Mouse (Mus musculus) hindbrain, embryonic 13.5 days (tissue): ENCODE data around the gene Armc3. TPM values are rescaled to one million over a fixed set of nuclear protein-coding genes. Genes with fewer than 3 reads are reported as not detected.

ENCODE experiments used
- ATAC-seq: fragments of 200-750 bp; cut with Nextera tagmentation; 2 replicates; pipeline ENCODE4 v1.8.0; 2017; ENCODE audit warnings: moderate TSS enrichment; ENCODE audit not compliant: low FRiP score
- H3K27ac ChIP-seq: fragments of 300-500 bp; sonication (generic); 2 replicates; pipeline ENCODE4 v1.5.1; 2015; ENCODE audit warnings: inconsistent platforms, mild to moderate bottlenecking, moderate library complexity
- H3K27me3 ChIP-seq: fragments of 300-500 bp; sonication (generic); 2 replicates; pipeline ENCODE4 v1.6.1; 2015; ENCODE audit warnings: mild to moderate bottlenecking, inconsistent platforms
- H3K36me3 ChIP-seq: fragments of 300-500 bp; sonication (generic); 2 replicates; pipeline ENCODE4 v1.6.1; 2015; ENCODE audit warnings: mild to moderate bottlenecking, inconsistent platforms
- H3K4me1 ChIP-seq: fragments of 300-500 bp; sonication (generic); replicated peaks from 2 replicates; pipeline ENCODE4 v1.6.1; 2015; ENCODE audit warnings: inconsistent platforms
- H3K4me2 ChIP-seq: fragments of 300-500 bp; sonication (generic); 2 replicates; pipeline ENCODE4 v1.6.1; 2015; ENCODE audit warnings: inconsistent platforms, mild to moderate bottlenecking, moderate library complexity
- H3K4me3 ChIP-seq: fragments of 300-500 bp; sonication (generic); 2 replicates; pipeline ENCODE4 v1.5.1; 2015; ENCODE audit warnings: mild to moderate bottlenecking, inconsistent platforms
- H3K9ac ChIP-seq: fragments of 300-500 bp; sonication (generic); 2 replicates; pipeline ENCODE4 v1.6.1; 2015; ENCODE audit warnings: mild to moderate bottlenecking, inconsistent platforms
- H3K9me3 ChIP-seq: fragments of 300-500 bp; sonication (generic); 2 replicates; pipeline ENCODE4 v1.6.1; 2016; ENCODE audit warnings: inconsistent platforms
- WGBS: fragments of 180-500 bp; shearing (Covaris S2); methylation state at CpG from one replicate; pipeline ENCODE4 v1.1.7; 2015; 5-methylcytosine and 5-hydroxymethylcytosine counted together
- polyA plus RNA-seq: library from polyadenylated mRNA; unstranded; fragments of >200 nt; fragmentation: Nextera tagmentation; extraction: Ambion mirVana; gene quantifications from 2 replicates; pipeline ENCODE4 v1.2.1, GENCODE M21; 2015

The Armc3 gene
- polyA plus RNA-seq, 1 experiment from 2014 or later = 2.0 TPM

- H3K36me3 ChIP-seq = no peaks in the 10 kb centered on the region
- 76% methylated on average over 4 of the region's 4 CpGs for WGBS
- ATAC-seq = no peak
- no peaks in the 10 kb centered on the region for H3K4me1 ChIP-seq
- no peak overlapping the region for H3K9ac ChIP-seq
- H3K27ac ChIP-seq = no peak overlapping the region
- H3K9me3 ChIP-seq = no peaks in the 10 kb centered on the region
- no peak overlapping the region for H3K4me3 ChIP-seq
- H3K4me2 ChIP-seq = no peak overlapping the region
- no peaks in the 10 kb centered on the region for H3K27me3 ChIP-seq
Observed at GRCm38 (mm10) chr2:19327811-19328210, 128.7 kb downstream of the Armc3 start.

DNA sequence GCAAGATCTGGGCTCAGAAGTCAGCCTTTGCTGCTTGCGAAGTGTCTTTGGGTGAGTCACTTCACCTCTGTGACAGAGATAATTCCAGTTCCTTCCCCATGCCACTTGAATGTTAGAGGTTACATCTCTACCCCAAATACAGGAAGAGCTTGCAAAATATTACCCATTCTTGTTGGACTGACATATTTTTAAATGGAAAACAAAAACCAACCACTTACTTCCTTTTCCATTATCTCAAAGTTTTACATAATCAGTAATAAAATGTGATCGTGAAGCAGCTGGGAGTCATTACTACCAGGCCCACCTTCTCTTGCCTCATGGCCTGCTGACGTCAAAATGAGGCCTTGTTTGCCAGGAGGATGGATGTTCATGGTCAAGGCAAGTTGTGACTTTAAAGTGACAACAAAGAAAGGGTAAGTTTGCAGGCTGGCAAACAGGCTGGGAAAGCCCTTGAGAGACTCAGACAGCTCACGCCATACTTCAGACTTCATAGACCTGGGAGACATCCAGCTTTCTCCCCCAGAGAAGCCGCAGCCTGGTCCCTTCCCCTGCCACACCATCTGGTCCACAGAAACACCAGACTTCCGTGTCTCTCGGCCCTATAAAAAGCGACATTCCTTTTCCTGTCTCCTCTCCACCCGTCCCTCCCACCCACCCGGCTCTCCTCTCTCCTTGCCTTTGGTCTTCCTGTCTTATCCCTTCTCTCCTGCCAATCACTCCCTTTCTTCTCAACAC is 145.0 kb downstream of the Armc3 start:
- Histone ChIP-seq H3K9ac (0 out of 2 replicates have a peak overlapping the region, but pooled peaks have one; percentile 13), H3K36me3 (no peaks in the 10 kb centered on the region), H3K4me2 (peak overlapping the region; percentile 40; the same call in 1 of the 2 replicates), H3K27me3 (no peaks in the 10 kb centered on the region), H3K4me1 (no peaks in the 10 kb centered on the region), H3K9me3 (no peaks in the 10 kb centered on the region), H3K4me3 (peak overlapping the region; percentile 16; the same call in 1 of the 2 replicates), H3K27ac (no peak overlapping the region)
- WGBS = 60% methylated on average over 8 of the region's 10 CpGs
- ATAC-seq = peak; percentile 22

DNA sequence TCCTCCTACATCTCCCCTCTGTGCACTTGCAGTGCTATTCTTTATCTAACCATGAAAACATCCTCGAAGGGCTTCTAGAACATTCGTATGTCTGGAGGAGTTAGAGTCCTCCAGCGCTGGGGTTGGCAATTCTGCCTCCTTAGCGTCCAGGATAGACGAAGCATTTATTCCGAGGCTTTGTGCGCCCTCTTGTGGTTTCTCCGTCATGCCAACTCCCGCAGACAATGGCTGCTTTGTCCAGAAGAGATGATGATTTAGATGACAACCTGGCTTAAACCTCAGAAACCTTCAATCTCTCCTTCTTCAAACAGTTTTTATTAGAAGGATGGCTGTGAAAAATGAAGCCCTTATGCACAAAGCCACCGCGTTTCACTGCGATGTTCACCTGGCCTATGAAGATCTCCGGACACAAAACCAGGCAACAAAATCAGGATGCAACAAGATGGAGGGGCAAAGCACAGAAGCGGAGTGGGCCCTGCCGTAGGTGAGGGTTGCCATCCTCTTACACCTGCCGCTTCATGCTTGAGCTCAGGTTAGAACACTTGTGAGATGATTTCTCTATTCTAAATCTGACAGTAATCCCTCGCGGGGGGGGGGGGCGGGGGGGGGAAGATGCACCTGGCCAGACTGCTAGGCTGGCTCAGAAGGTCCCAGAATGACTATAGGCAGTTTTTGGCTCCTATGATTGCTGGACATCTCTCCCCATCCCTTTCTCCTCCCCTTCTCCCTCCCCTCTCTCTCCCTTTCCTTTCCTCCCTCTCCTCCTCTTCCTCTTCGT is 145.7 kb downstream of the Armc3 start:
- H3K4me1 ChIP-seq = no peaks in the 10 kb centered on the region
- 23% methylated on average over 19 of the region's 20 CpGs for WGBS
- ATAC-seq = peak; percentile 95
- no peaks in the 10 kb centered on the region for H3K36me3 ChIP-seq
- peak overlapping the region; percentile 58 for H3K9ac ChIP-seq
- H3K27me3 ChIP-seq = no peaks in the 10 kb centered on the region
- H3K4me2 ChIP-seq = peak overlapping the region; percentile 40
- H3K9me3 ChIP-seq = no peaks in the 10 kb centered on the region
- peak overlapping the region; percentile 16 for H3K4me3 ChIP-seq
- no peak overlapping the region for H3K27ac ChIP-seq

DNA sequence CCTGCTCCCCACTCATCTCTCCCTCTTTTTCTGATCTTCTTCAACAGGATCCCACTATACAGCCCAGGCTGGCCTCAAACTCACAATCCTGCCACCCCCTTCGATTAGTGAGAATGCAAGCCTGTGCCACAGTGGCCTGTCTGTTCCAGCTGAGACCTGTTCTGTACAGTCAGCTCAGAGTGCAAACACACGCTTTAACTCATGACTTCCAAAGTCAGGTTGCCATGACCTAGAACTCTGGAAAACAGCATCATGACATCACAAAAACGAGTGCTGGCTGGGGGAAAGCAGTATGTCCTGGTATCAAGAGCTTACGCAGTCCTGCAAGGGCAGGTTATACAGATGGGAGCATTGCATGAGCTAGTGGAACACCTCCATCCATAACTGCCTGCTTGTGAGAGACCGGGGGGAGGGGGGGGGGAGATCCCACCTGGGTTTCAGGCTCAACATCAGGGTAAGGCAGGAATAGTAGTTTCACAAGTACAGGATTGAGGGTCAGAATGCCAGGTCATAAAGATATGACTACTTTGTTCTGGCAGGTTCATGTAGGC is 146.4 kb downstream of the Armc3 start:
- Histone ChIP-seq H3K9ac (no peak overlapping the region), H3K27me3 (no peaks in the 10 kb centered on the region), H3K4me2 (peak overlapping the region; percentile 40), H3K4me1 (no peaks in the 10 kb centered on the region), H3K27ac (no peak overlapping the region), H3K4me3 (0 out of 2 replicates have a peak overlapping the region, but pooled peaks have one; percentile 16), H3K36me3 (no peaks in the 10 kb centered on the region), H3K9me3 (no peaks in the 10 kb centered on the region)
- WGBS = 79% methylated on average over 5 of the region's 5 CpGs
- 0 out of 2 replicates have a peak, but pooled peaks have one; percentile 50 for ATAC-seq

DNA sequence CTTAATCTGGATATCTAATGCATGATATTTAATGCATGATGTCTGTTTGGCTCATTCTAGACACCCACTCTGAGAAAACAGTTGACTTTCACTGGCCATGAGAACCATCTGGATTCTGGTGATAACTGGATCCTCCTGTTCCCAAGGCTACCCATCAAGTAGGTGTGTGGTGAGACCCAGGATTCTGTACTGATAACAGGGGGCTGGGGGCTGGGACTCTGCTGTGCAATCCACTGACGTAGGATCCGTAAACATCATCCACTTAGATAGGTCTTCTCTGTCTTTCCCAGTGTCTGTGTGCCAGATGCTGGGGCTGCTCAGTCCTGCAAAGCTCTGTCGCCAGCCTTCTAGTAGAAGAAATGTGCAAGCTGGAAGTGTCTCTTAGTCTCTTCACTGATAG is 149.4 kb downstream of the Armc3 start:
- Histone ChIP-seq H3K9me3 (no peaks in the 10 kb centered on the region), H3K9ac (no peak overlapping the region), H3K4me2 (no peak overlapping the region), H3K27me3 (no peaks in the 10 kb centered on the region), H3K36me3 (no peaks in the 10 kb centered on the region), H3K4me1 (no peaks in the 10 kb centered on the region), H3K27ac (no peak overlapping the region), H3K4me3 (no peak overlapping the region)
- no peak for ATAC-seq
- WGBS = 84% methylated on average over 3 of the region's 3 CpGs

- Histone ChIP-seq H3K36me3 (no peaks in the 10 kb centered on the region), H3K27ac (no peak overlapping the region), H3K9ac (no peak overlapping the region), H3K4me3 (no peak overlapping the region), H3K27me3 (no peaks in the 10 kb centered on the region), H3K4me1 (no peaks in the 10 kb centered on the region), H3K4me2 (no peak overlapping the region), H3K9me3 (no peaks in the 10 kb centered on the region)
- WGBS = 87% methylated on average over 5 of the region's 5 CpGs
- no peak for ATAC-seq
Observed at GRCm38 (mm10) chr2:19350167-19350566, 151.1 kb downstream of the Armc3 start.

GRCm38 (mm10) chr2:19351615-19352253 is 152.6 kb downstream of the Armc3 start:
- 93% methylated on average over 1 of the region's 1 CpGs for WGBS
- Histone ChIP-seq H3K4me2 (no peak overlapping the region), H3K9me3 (no peaks in the 10 kb centered on the region), H3K27me3 (no peaks in the 10 kb centered on the region), H3K36me3 (no peaks in the 10 kb centered on the region), H3K9ac (no peak overlapping the region), H3K4me3 (no peak overlapping the region), H3K4me1 (no peaks in the 10 kb centered on the region), H3K27ac (no peak overlapping the region)
- no peak for ATAC-seq

GRCm38 (mm10) chr2:19353158-19353557 is 154.1 kb downstream of the Armc3 start:
- Histone ChIP-seq H3K4me2 (no peak overlapping the region), H3K4me1 (no peaks in the 10 kb centered on the region), H3K36me3 (no peaks in the 10 kb centered on the region), H3K27ac (no peak overlapping the region), H3K4me3 (no peak overlapping the region), H3K27me3 (no peaks in the 10 kb centered on the region), H3K9ac (no peak overlapping the region), H3K9me3 (no peaks in the 10 kb centered on the region)
- WGBS = 91% methylated on average over 2 of the region's 2 CpGs
- no peak for ATAC-seq

Other genes with a start within 250 kb of the Armc3 start
- 10.8 and 11.1 TPM in 2 replicates for gene Pip4k2a, start 201.2 kb upstream of the Armc3 start, polyA plus RNA-seq
- gene 4930426L09Rik, start 201.0 kb upstream of the Armc3 start, polyA plus RNA-seq = 0.44 and 0.57 TPM in 2 replicates
- gene Msrb2, start 172.1 kb downstream of the Armc3 start, polyA plus RNA-seq = 10.4 and 10.8 TPM in 2 replicates
- 1.3 and 3.1 TPM in 2 replicates for gene Ptf1a, start 246.4 kb downstream of the Armc3 start, polyA plus RNA-seq